Mouse (Mus musculus) cortical plate, adult 2 months (tissue): Measurements from ENCODE around the gene Cmbl. TPM values are rescaled to one million over a fixed set of nuclear protein-coding genes. Genes with fewer than 3 reads are reported as not detected.
A peak's percentile ranks its signal among the peaks of the same experiment; 100 is the strongest.

Experiments
- H3K27ac ChIP-seq: fragments of 200-500 bp; 2 replicates; pipeline ENCODE4 v1.5.1; 2012; ENCODE audit warnings: low read length, control low read depth, inconsistent platforms; ENCODE audit not compliant: insufficient read depth
- H3K4me1 ChIP-seq: fragments of 200-500 bp; 2 replicates; pipeline ENCODE4 v1.6.1; 2011; ENCODE audit warnings: low read length; ENCODE audit not compliant: control insufficient read depth, insufficient read depth
- H3K4me3 ChIP-seq: fragments of 200-500 bp; 2 replicates; pipeline ENCODE4 v1.5.1; 2011; ENCODE audit warnings: mild to moderate bottlenecking, low read length, control low read depth; ENCODE audit not compliant: insufficient read depth
- CTCF ChIP-seq: fragments of 200-500 bp; IDR thresholded peaks from 2 replicates; pipeline ENCODE4 v1.5.1; 2011; ENCODE audit warnings: mild to moderate bottlenecking, control low read depth, low read length; ENCODE audit not compliant: insufficient read depth; ENCODE audit errors: extremely low read depth
- POLR2A ChIP-seq: fragments of 200-500 bp; IDR thresholded peaks from 2 replicates; pipeline ENCODE4 v1.6.1; 2011; ENCODE audit warnings: mild to moderate bottlenecking, low read length, control low read depth; ENCODE audit not compliant: insufficient read depth; ENCODE audit errors: extremely low read depth
- polyA plus RNA-seq: library from polyadenylated mRNA; depleted of rRNA; stranded (reverse); fragments of >200 nt; gene quantifications from 2 replicates; pipeline ENCODE4 v1.2.3, GENCODE M21; 2012

Gene Cmbl
- polyA plus RNA-seq, 1 experiment, result 23.8 TPM

- Histone ChIP-seq H3K27ac (no peak overlapping the region), H3K4me1 (no peaks in the 10 kb centered on the region), H3K4me3 (no peak overlapping the region)
- no peak for TF ChIP-seq POLR2A
- no peak for TF ChIP-seq CTCF
Observed at GRCm38 (mm10) chr15:31613826-31614453, 48.8 kb downstream of the Cmbl start.

- Histone ChIP-seq H3K4me1 (no peaks in the 10 kb centered on the region), H3K4me3 (no peak overlapping the region), H3K27ac (no peak overlapping the region)
- TF ChIP-seq CTCF, result no peak
- no peak for TF ChIP-seq POLR2A
Observed at GRCm38 (mm10) chr15:31614666-31615065, 49.5 kb downstream of the Cmbl start.

- Histone ChIP-seq H3K27ac (no peak overlapping the region), H3K4me1 (no peaks in the 10 kb centered on the region), H3K4me3 (no peak overlapping the region)
- no peak for TF ChIP-seq POLR2A
- TF ChIP-seq CTCF, result no peak
Observed at GRCm38 (mm10) chr15:31617261-31617660, 52.1 kb downstream of the Cmbl start.

DNA sequence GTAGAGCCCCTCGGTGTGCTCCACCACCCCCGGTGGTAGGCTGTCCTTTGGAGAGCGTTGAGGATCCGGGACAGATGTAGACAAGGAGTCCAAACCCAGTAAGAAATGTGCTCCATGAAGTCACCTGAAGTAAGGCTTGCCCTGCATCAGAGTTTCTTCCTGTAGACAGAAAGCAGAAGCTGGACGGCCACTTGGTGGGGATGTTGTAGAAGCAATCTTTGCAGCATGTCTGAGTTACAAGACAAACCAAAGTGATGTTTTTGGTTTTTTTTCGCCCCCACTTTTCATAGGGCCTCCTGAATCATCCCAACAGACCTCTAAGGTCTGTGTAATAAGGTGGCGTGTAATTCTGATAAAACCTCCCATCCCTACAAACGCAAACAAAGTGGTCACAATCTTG is 54.3 kb downstream of the Cmbl start:
- Histone ChIP-seq H3K4me3 (no peak overlapping the region), H3K4me1 (no peaks in the 10 kb centered on the region), H3K27ac (no peak overlapping the region)
- TF ChIP-seq POLR2A (no peak), CTCF (peak; percentile 21; the same call in 1 of the 2 replicates)

GRCm38 (mm10) chr15:31627277-31628154 is 62.3 kb downstream of the Cmbl start:
- H3K27ac ChIP-seq, result no peak overlapping the region

GRCm38 (mm10) chr15:31628180-31628579 is 63.0 kb downstream of the Cmbl start:
- TF ChIP-seq CTCF, result no peak
- TF ChIP-seq POLR2A, result no peak
- Histone ChIP-seq H3K4me3 (no peak overlapping the region), H3K4me1 (peaks cover 2% of the 10 kb centered on the region; the same call in 1 of the 2 replicates), H3K27ac (no peak overlapping the region)

More at GRCm38 (mm10) chr15:31627277-31628154, 62.3 kb downstream of the Cmbl start:
- Histone ChIP-seq H3K4me1 (peaks cover 2% of the 10 kb centered on the region; the same call in 1 of the 2 replicates), H3K4me3 (no peak overlapping the region)
- no peak for TF ChIP-seq POLR2A

GRCm38 (mm10) chr15:31629556-31629955 is 64.4 kb downstream of the Cmbl start:
- TF ChIP-seq CTCF (no peak), POLR2A (no peak)
- H3K27ac ChIP-seq, result no peak overlapping the region
- no peak overlapping the region for H3K4me3 ChIP-seq
- peaks cover 2% of the 10 kb centered on the region; the same call in 1 of the 2 replicates for H3K4me1 ChIP-seq

DNA sequence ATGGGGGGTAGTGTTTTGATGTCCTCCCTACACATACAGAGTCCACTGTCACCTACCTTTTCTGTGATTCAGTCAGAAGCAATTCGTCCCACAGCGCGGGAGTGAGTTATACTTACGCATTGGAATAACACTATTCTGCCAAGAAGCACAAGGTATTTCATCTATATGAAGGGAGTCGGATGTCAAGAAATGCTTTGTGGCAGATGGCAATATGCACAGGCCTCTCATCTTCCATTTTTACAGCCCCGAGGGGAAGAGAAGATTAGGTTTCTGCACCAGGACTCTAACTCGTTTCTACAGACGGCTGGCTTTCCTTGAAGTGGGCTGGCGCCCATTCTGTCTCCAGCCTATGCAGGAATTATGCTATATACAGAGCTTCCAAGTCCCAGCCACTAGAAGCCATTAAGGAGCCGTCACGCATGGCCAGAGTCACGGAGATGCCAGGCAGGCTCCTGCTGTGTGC is 66.2 kb downstream of the Cmbl start:
- TF ChIP-seq POLR2A (no peak), CTCF (no peak)
- Histone ChIP-seq H3K27ac (no peak overlapping the region), H3K4me3 (no peak overlapping the region), H3K4me1 (peaks cover 2% of the 10 kb centered on the region; the same call in 1 of the 2 replicates)

GRCm38 (mm10) chr15:31632478-31632877 is 67.3 kb downstream of the Cmbl start:
- Histone ChIP-seq H3K4me3 (no peak overlapping the region), H3K27ac (no peak overlapping the region), H3K4me1 (no peaks in the 10 kb centered on the region; the same call in 1 of the 2 replicates)

DNA sequence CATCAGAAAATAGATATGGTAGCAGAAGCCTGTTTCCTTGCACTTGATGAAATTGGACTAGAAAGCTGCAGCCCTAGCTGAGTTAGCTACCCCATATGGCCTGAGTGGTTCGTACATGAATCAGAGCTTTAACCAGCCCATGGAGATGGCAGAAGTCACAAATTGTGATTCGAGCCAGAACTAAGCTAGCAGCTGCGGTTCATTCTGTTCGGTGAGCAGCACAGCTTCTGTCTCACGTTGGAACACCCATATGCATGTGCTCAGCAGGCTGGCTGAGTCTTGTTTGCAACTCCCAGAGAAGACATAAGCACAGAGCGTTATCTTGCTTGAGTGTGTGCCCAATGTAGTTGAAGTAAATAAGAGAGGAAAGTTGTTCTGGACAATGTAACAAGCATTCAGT is 69.4 kb downstream of the Cmbl start:
- H3K27ac ChIP-seq, result no peak overlapping the region
- TF ChIP-seq POLR2A, result no peak
- no peak for TF ChIP-seq CTCF
- H3K4me3 ChIP-seq, result no peak overlapping the region

More at GRCm38 (mm10) chr15:31632478-31632877, 67.3 kb downstream of the Cmbl start:
- TF ChIP-seq CTCF, result no peak
- no peak for TF ChIP-seq POLR2A

More for the DNA sequence above, 69.4 kb downstream of the Cmbl start:
- H3K4me1 ChIP-seq, result no peaks in the 10 kb centered on the region; the same call in 1 of the 2 replicates
